Mouse (Mus musculus): ENCODE results near the gene Dab2.

- TF ChIP-seq CTCF (IDR thresholded peaks at IDR 0.05) (no peak), EP300 (IDR thresholded peaks at IDR 0.05) (no peak)
Observed at GRCm38 (mm10) chr15:6445135-6445534, 145.5 kb downstream of the Dab2 start, which contains the start of gene C9.

Data from lung, postnatal 0 days (tissue).